Mouse (Mus musculus): ENCODE measurements around the gene Prr5l. TPM values are rescaled to one million over a fixed set of nuclear protein-coding genes. Genes with fewer than 3 reads are reported as not detected.

Prr5l gene
- total RNA-seq (2023): under 1 TPM; 0.18 to 0.20 TPM

DNA sequence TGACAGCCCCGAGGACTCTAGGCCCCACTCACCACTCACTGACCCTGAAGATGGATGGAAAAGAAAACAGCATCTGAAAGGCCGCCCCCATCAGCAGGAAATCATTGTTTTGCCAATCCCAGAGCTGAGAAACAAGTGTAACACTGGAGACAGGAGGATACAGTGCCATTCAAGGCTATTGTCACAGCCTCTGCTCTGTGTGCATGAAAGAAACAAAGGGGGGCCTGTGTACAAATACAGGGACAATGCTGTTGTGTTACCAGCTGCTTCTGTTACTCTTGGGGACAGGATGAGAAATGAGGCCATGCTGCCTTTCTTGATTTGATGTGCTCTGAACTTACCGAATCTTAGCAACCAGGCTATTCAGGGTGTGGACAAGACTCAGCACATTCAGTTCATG is at the start of gene Prr5l:
Gene Prr5l (minus strand): TSS at position 30 of the 400 bp plus-strand sequence.

DNA sequence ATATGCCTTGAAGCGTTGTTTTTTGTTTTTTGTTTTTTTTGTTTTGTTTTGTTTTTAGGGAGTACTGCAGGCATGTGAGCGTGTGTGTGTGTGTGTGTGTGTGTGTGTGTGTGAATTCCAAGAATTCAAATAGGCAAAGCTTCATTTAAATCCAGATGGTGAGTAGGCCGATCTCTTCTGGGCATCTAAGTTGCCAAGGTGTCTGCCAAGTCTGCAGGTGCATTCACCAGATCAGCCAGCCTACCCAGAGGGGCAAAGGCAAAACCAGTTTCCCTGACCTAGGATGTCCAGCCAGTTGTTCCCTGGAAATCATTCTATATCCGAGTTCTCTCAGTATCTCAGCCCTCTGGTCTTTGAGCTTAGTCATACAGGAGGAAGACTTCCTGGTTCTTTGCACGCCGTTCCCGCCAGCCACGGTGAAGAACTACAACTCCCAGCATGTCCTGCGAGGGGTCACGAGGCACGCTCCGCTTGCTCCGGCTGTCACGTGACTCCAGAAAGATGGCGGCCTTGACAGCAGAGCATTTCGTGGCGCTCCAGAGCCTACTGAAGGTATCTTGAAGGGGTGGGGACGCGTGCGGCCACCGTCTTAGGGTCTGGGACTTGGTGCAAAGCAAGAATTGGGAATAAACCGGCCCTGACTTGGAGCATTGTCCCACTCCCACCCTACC is 3.1 kb upstream of the Prr5l start, which contains the start of gene Commd9:
Gene Commd9 (plus strand): TSS at position 480 of the 671 bp plus-strand sequence.

DNA sequence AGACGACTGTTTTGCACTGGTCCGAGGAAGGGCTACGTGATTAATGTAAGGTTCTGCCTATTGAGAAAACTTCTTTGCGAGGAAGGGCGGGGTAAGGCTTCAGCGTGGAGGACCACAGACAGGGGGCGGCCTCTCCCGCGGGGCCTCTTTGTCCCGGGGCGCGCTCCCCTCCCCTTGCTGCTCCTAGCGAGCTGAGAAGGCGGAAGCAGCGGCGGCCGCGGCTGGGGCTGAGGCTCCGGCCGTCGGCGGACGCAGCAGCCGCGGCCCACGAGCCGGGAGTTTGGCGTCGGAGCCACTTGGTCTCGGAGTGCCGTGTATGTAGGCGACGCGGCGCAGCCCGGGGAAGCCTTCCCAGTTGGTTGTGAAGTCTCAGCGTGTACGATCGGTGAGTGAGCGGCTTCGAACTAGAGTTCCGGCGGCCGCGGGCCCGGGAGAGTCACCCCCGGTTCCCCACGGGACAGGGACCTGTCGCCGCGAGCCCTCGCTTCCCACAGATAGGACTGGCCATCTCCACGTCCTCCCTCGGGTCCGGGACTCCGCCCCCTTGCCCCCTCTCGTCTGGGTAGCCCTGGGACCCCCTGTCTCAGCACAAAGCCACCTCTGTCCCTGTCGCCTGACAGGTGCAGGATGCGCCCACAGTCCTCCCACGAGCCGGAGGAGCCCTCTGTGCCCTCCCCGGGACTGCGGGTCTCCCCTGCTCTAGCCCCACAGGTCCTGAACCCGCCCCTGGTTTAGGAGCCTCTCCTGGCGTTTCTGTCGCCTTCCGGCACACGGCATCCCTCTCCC is 204.4 kb downstream of the Prr5l start, which contains the start of gene Traf6:
Gene Traf6 (plus strand): TSS at position 194 of the 786 bp plus-strand sequence.

Other genes starting within 250 kb of the Prr5l start
- under 1 TPM; 0.52 to 0.83 TPM for gene Rag1, start 233.5 kb downstream of the Prr5l start, total RNA-seq (2023)
- gene B230118H07Rik, start 233.5 kb downstream of the Prr5l start, total RNA-seq (2023): 1 to 10 TPM; 1.9 TPM
- gene Traf6, start 204.6 kb downstream of the Prr5l start, total RNA-seq (2023): 10 to 100 TPM; 50.6 to 52.1 TPM
- 10 to 100 TPM; 22.4 to 28.2 TPM for gene Commd9, start 3.2 kb upstream of the Prr5l start, total RNA-seq (2023)

All from B cell, adult 67 days (primary cell).